Mouse (Mus musculus) stomach, embryonic 16.5 days (tissue): ENCODE results near the gene Casz1. TPM values are rescaled to one million over a fixed set of nuclear protein-coding genes. Genes with fewer than 3 reads are reported as not detected.

Experiments used
- ATAC-seq: fragments of 200-750 bp; cut with Nextera tagmentation; 2 replicates; pipeline ENCODE4 v1.8.0; 2017; ENCODE audit warnings: moderate number of reproducible peaks, moderate TSS enrichment; ENCODE audit not compliant: insufficient read depth, low FRiP score
- H3K27ac ChIP-seq: fragments of 300-500 bp; sonication (generic); 2 replicates; pipeline ENCODE4 v1.5.1; 2014; ENCODE audit warnings: low read length
- H3K27me3 ChIP-seq: fragments of 300-500 bp; sonication (generic); 2 replicates; pipeline ENCODE4 v1.6.1; 2014; ENCODE audit warnings: low read length, control low read depth, mixed read lengths; ENCODE audit not compliant: control insufficient read depth, insufficient read depth
- H3K36me3 ChIP-seq: fragments of 300-500 bp; sonication (generic); 2 replicates; pipeline ENCODE4 v1.6.1; 2014; ENCODE audit warnings: low read length; ENCODE audit not compliant: control insufficient read depth, insufficient read depth
- H3K4me1 ChIP-seq: fragments of 300-500 bp; sonication (generic); 2 replicates; pipeline ENCODE4 v1.6.1; 2014; ENCODE audit warnings: low read length, control low read depth, mixed read lengths; ENCODE audit not compliant: control insufficient read depth, insufficient read depth
- H3K4me2 ChIP-seq: fragments of 300-500 bp; sonication (generic); 2 replicates; pipeline ENCODE4 v1.6.1; 2014; ENCODE audit warnings: low read depth, low read length, mixed read lengths
- H3K4me3 ChIP-seq: fragments of 300-500 bp; sonication (generic); replicated peaks from 2 replicates; pipeline ENCODE4 v1.5.1; 2014; ENCODE audit warnings: mild to moderate bottlenecking, low read length
- H3K9ac ChIP-seq: fragments of 300-500 bp; sonication (generic); 2 replicates; pipeline ENCODE4 v1.6.1; 2014; ENCODE audit warnings: low read length
- H3K9me3 ChIP-seq: fragments of 300-500 bp; sonication (generic); replicated peaks from 2 replicates; pipeline ENCODE4 v1.6.1; 2016; ENCODE audit warnings: low read length, control low read depth; ENCODE audit not compliant: control insufficient read depth
- WGBS: fragments of 180-500 bp; shearing (Covaris S2); extraction: QIAGEN DNeasy Blood & Tissue Kit; methylation state at CpG from one replicate; pipeline ENCODE4 v1.1.7; 2014; 5-methylcytosine and 5-hydroxymethylcytosine counted together
- polyA plus RNA-seq: library from polyadenylated mRNA; unstranded; fragments of >200 nt; fragmentation: Nextera tagmentation; extraction: Ambion mirVana; gene quantifications from 2 replicates; pipeline ENCODE4 v1.2.1, GENCODE M21; 2015

Gene Casz1
- polyA plus RNA-seq, 1 experiment from 2014 or later, result 9.9 TPM

- peaks cover 2% of the 10 kb centered on the region; the same call in 1 of the 2 replicates for H3K27me3 ChIP-seq
- no peak overlapping the region for H3K9ac ChIP-seq
- no peak overlapping the region for H3K4me3 ChIP-seq
- no peaks in the 10 kb centered on the region for H3K36me3 ChIP-seq
- no peak for ATAC-seq
- no peaks in the 10 kb centered on the region for H3K9me3 ChIP-seq
- WGBS, result 81% methylated on average over 8 of the region's 8 CpGs
- H3K4me1 ChIP-seq, result peaks cover 40% of the 10 kb centered on the region
- peak overlapping the region; percentile 19 for H3K27ac ChIP-seq
- H3K4me2 ChIP-seq, result no peak overlapping the region
These were observed 141.8 kb downstream of the Casz1 start for GRCm38 (mm10) chr4:148946071-148946470.

GRCm38 (mm10) chr4:148947833-148948388 is 143.7 kb downstream of the Casz1 start:
- peak overlapping the region; percentile 39 for H3K9ac ChIP-seq
- peaks cover 20% of the 10 kb centered on the region for H3K27me3 ChIP-seq
- H3K4me2 ChIP-seq, result peak overlapping the region; percentile 9; the same call in 1 of the 2 replicates
- H3K36me3 ChIP-seq, result no peaks in the 10 kb centered on the region
- no peak overlapping the region for H3K4me3 ChIP-seq
- H3K9me3 ChIP-seq, result no peaks in the 10 kb centered on the region
- H3K27ac ChIP-seq, result peak overlapping the region; percentile 71
- H3K4me1 ChIP-seq, result peaks cover 53% of the 10 kb centered on the region
- WGBS, result 28% methylated on average over 10 of the region's 10 CpGs
- ATAC-seq, result peak; percentile 82

- Histone ChIP-seq H3K27me3 (peaks cover 25% of the 10 kb centered on the region), H3K9me3 (no peaks in the 10 kb centered on the region), H3K4me3 (no peak overlapping the region), H3K36me3 (no peaks in the 10 kb centered on the region), H3K4me1 (peaks cover 54% of the 10 kb centered on the region), H3K4me2 (no peak overlapping the region), H3K9ac (no peak overlapping the region), H3K27ac (peak overlapping the region; percentile 64; the same call in 1 of the 2 replicates)
- no peak for ATAC-seq
- 58% methylated on average over 6 of the region's 6 CpGs for WGBS
These were observed 146.3 kb downstream of the Casz1 start for GRCm38 (mm10) chr4:148950487-148950886.

GRCm38 (mm10) chr4:148950932-148951650 is 146.9 kb downstream of the Casz1 start:
- Histone ChIP-seq H3K4me1 (peaks cover 54% of the 10 kb centered on the region), H3K27ac (peak overlapping the region; percentile 64), H3K36me3 (no peaks in the 10 kb centered on the region), H3K27me3 (peaks cover 25% of the 10 kb centered on the region), H3K9ac (peak overlapping the region; percentile 46; the same call in 1 of the 2 replicates), H3K4me2 (no peak overlapping the region), H3K4me3 (no peak overlapping the region), H3K9me3 (no peaks in the 10 kb centered on the region)
- WGBS, result 61% methylated on average over 25 of the region's 25 CpGs
- no peak for ATAC-seq

- Histone ChIP-seq H3K4me1 (peaks cover 52% of the 10 kb centered on the region), H3K27me3 (peaks cover 25% of the 10 kb centered on the region), H3K9me3 (no peaks in the 10 kb centered on the region), H3K4me2 (peak overlapping the region; percentile 48), H3K27ac (no peak overlapping the region), H3K9ac (peak overlapping the region; percentile 43; the same call in 1 of the 2 replicates), H3K4me3 (peak overlapping the region; percentile 35), H3K36me3 (no peaks in the 10 kb centered on the region)
- WGBS, result 26% methylated on average over 43 of the region's 44 CpGs
- ATAC-seq, result no peak
These were observed 147.6 kb downstream of the Casz1 start for GRCm38 (mm10) chr4:148951821-148952291.

- H3K27ac ChIP-seq, result no peak overlapping the region
- H3K9ac ChIP-seq, result peak overlapping the region; percentile 43; the same call in 1 of the 2 replicates
- peak overlapping the region; percentile 35 for H3K4me3 ChIP-seq
- peak overlapping the region; percentile 48 for H3K4me2 ChIP-seq
- 22% methylated on average over 68 of the region's 69 CpGs for WGBS
- H3K27me3 ChIP-seq, result peaks cover 25% of the 10 kb centered on the region
- peaks cover 45% of the 10 kb centered on the region for H3K4me1 ChIP-seq
- ATAC-seq, result no peak
- H3K36me3 ChIP-seq, result no peaks in the 10 kb centered on the region
- no peaks in the 10 kb centered on the region for H3K9me3 ChIP-seq
These were observed 148.3 kb downstream of the Casz1 start for GRCm38 (mm10) chr4:148952328-148953222.

- peaks cover 28% of the 10 kb centered on the region for H3K4me1 ChIP-seq
These were observed 151.0 kb downstream of the Casz1 start for GRCm38 (mm10) chr4:148955131-148955813.

GRCm38 (mm10) chr4:148960011-148960410 is 155.8 kb downstream of the Casz1 start:
- peak; percentile 51; the same call in 1 of the 2 replicates for ATAC-seq

More at GRCm38 (mm10) chr4:148955131-148955813, 151.0 kb downstream of the Casz1 start:
- 81% methylated on average over 14 of the region's 14 CpGs for WGBS
- peak; percentile 24; the same call in 1 of the 2 replicates for ATAC-seq
- H3K27ac ChIP-seq, result peak overlapping the region; percentile 60
- peaks cover 25% of the 10 kb centered on the region for H3K27me3 ChIP-seq
- no peak overlapping the region for H3K4me2 ChIP-seq
- peak overlapping the region; percentile 19; the same call in 1 of the 2 replicates for H3K9ac ChIP-seq
- H3K9me3 ChIP-seq, result no peaks in the 10 kb centered on the region
- H3K36me3 ChIP-seq, result no peaks in the 10 kb centered on the region
- H3K4me3 ChIP-seq, result no peak overlapping the region

More at GRCm38 (mm10) chr4:148960011-148960410, 155.8 kb downstream of the Casz1 start:
- H3K4me3 ChIP-seq, result no peak overlapping the region
- peak overlapping the region; percentile 73; the same call in 1 of the 2 replicates for H3K27ac ChIP-seq
- H3K9me3 ChIP-seq, result no peaks in the 10 kb centered on the region
- no peaks in the 10 kb centered on the region for H3K27me3 ChIP-seq
- H3K4me1 ChIP-seq, result peaks cover 1% of the 10 kb centered on the region
- H3K4me2 ChIP-seq, result no peak overlapping the region
- 75% methylated on average over 12 of the region's 12 CpGs for WGBS
- H3K36me3 ChIP-seq, result 0 out of 2 replicates have a peak, but pooled peaks cover 4% of the 10 kb centered on the region
- peak overlapping the region; percentile 38; the same call in 1 of the 2 replicates for H3K9ac ChIP-seq
